Mouse (Mus musculus): ENCODE results near the gene Mcf2. TPM values are rescaled to one million over a fixed set of nuclear protein-coding genes. Genes with fewer than 3 reads are reported as not detected.

Gene Mcf2
- polyA plus RNA-seq (2015; fragmentation: Nextera tagmentation; extraction: Ambion mirVana), result not detected in 2 replicates

GRCm38 (mm10) chrX:60178744-60179458 lies at the start of gene Mcf2:
Gene Mcf2 (minus strand): TSS chrX:60179089.
- no peaks in the 10 kb centered on the region for H3K9me3 ChIP-seq (replicated peaks; ENCODE audit: control insufficient read depth, low read length)
- WGBS (ENCODE audit: insufficient replicate concordance), result 17% methylated on average over 28 of the region's 28 CpGs
- no peak within 1 kb of the TSS for H3K9ac ChIP-seq (ENCODE audit: low read depth, low read length)
- H3K4me1 ChIP-seq (ENCODE audit: control insufficient read depth, low read depth, low read length), result no peaks in the 10 kb centered on the region
- H3K27ac ChIP-seq (ENCODE audit: low read length), result no peak within 1 kb of the TSS
- no peak within 1 kb of the TSS for H3K4me3 ChIP-seq (ENCODE audit: low read depth, low read length)
- ATAC-seq (ENCODE audit: low read depth), result no peak
- 0 out of 2 replicates have a peak within 1 kb of the TSS, but pooled peaks have one; percentile 6 for H3K4me2 ChIP-seq (ENCODE audit: low read depth, low read length)
- H3K27me3 ChIP-seq (ENCODE audit: control insufficient read depth, insufficient read depth, low read depth, low read length), result peaks cover 18% of the 10 kb centered on the region
- no peaks in the 10 kb centered on the region for H3K36me3 ChIP-seq (ENCODE audit: control insufficient read depth, insufficient read depth)

GRCm38 (mm10) chrX:60187726-60188125 lies 8.8 kb upstream of the Mcf2 start:
- WGBS (ENCODE audit: insufficient replicate concordance), result 14% methylated on average over 1 of the region's 1 CpGs
- H3K9me3 ChIP-seq (replicated peaks; ENCODE audit: control insufficient read depth, low read length), result no peaks in the 10 kb centered on the region

GRCm38 (mm10) chrX:60182611-60183010 lies 3.7 kb upstream of the Mcf2 start:
- Histone ChIP-seq H3K4me2 (ENCODE audit: low read depth, low read length) (no peak overlapping the region), H3K36me3 (ENCODE audit: control insufficient read depth, insufficient read depth) (no peaks in the 10 kb centered on the region), H3K4me3 (ENCODE audit: low read depth, low read length) (no peak overlapping the region), H3K4me1 (ENCODE audit: control insufficient read depth, low read depth, low read length) (no peaks in the 10 kb centered on the region), H3K27me3 (ENCODE audit: control insufficient read depth, insufficient read depth, low read depth, low read length) (peaks cover 17% of the 10 kb centered on the region), H3K9me3 (replicated peaks; ENCODE audit: control insufficient read depth, low read length) (no peaks in the 10 kb centered on the region), H3K27ac (ENCODE audit: low read length) (no peak overlapping the region), H3K9ac (ENCODE audit: low read depth, low read length) (no peak overlapping the region)
- WGBS (ENCODE audit: insufficient replicate concordance), result 46% methylated on average over 3 of the region's 3 CpGs
- no peak for ATAC-seq (ENCODE audit: low read depth)

More at GRCm38 (mm10) chrX:60187726-60188125, 8.8 kb upstream of the Mcf2 start:
- Histone ChIP-seq H3K9ac (ENCODE audit: low read depth, low read length) (no peak overlapping the region), H3K4me1 (ENCODE audit: control insufficient read depth, low read depth, low read length) (no peaks in the 10 kb centered on the region), H3K4me2 (ENCODE audit: low read depth, low read length) (no peak overlapping the region), H3K4me3 (ENCODE audit: low read depth, low read length) (no peak overlapping the region), H3K36me3 (ENCODE audit: control insufficient read depth, insufficient read depth) (no peaks in the 10 kb centered on the region), H3K27me3 (ENCODE audit: control insufficient read depth, insufficient read depth, low read depth, low read length) (no peaks in the 10 kb centered on the region), H3K27ac (ENCODE audit: low read length) (no peak overlapping the region)
- ATAC-seq (ENCODE audit: low read depth), result no peak

GRCm38 (mm10) chrX:60178025-60178743 lies 705 bp downstream of the Mcf2 start:
- H3K36me3 ChIP-seq (ENCODE audit: control insufficient read depth, insufficient read depth), result no peaks in the 10 kb centered on the region
- H3K9ac ChIP-seq (ENCODE audit: low read depth, low read length), result no peak overlapping the region
- no peaks in the 10 kb centered on the region for H3K9me3 ChIP-seq (replicated peaks; ENCODE audit: control insufficient read depth, low read length)
- H3K27ac ChIP-seq (ENCODE audit: low read length), result no peak overlapping the region
- WGBS (ENCODE audit: insufficient replicate concordance), result 13% methylated on average over 19 of the region's 19 CpGs
- peaks cover 18% of the 10 kb centered on the region for H3K27me3 ChIP-seq (ENCODE audit: control insufficient read depth, insufficient read depth, low read depth, low read length)
- H3K4me2 ChIP-seq (ENCODE audit: low read depth, low read length), result 0 out of 2 replicates have a peak overlapping the region, but pooled peaks have one; percentile 6
- no peaks in the 10 kb centered on the region for H3K4me1 ChIP-seq (ENCODE audit: control insufficient read depth, low read depth, low read length)
- H3K4me3 ChIP-seq (ENCODE audit: low read depth, low read length), result no peak overlapping the region
- no peak for ATAC-seq (ENCODE audit: low read depth)

GRCm38 (mm10) chrX:60170106-60170505 lies 8.8 kb downstream of the Mcf2 start:
- no peaks in the 10 kb centered on the region for H3K9me3 ChIP-seq (replicated peaks; ENCODE audit: control insufficient read depth, low read length)
- H3K4me1 ChIP-seq (ENCODE audit: control insufficient read depth, low read depth, low read length), result no peaks in the 10 kb centered on the region
- ATAC-seq (ENCODE audit: low read depth), result no peak
- H3K4me2 ChIP-seq (ENCODE audit: low read depth, low read length), result no peak overlapping the region
- no peak overlapping the region for H3K27ac ChIP-seq (ENCODE audit: low read length)
- no peak overlapping the region for H3K4me3 ChIP-seq (ENCODE audit: low read depth, low read length)
- no peak overlapping the region for H3K9ac ChIP-seq (ENCODE audit: low read depth, low read length)
- WGBS (ENCODE audit: insufficient replicate concordance), result 61% methylated on average over 5 of the region's 5 CpGs
- H3K36me3 ChIP-seq (ENCODE audit: control insufficient read depth, insufficient read depth), result no peaks in the 10 kb centered on the region
- H3K27me3 ChIP-seq (ENCODE audit: control insufficient read depth, insufficient read depth, low read depth, low read length), result no peaks in the 10 kb centered on the region

- no peaks in the 10 kb centered on the region for H3K4me1 ChIP-seq (ENCODE audit: control insufficient read depth, low read depth, low read length)
- ATAC-seq (ENCODE audit: low read depth), result no peak
- H3K4me2 ChIP-seq (ENCODE audit: low read depth, low read length), result no peak overlapping the region
- no peaks in the 10 kb centered on the region for H3K9me3 ChIP-seq (replicated peaks; ENCODE audit: control insufficient read depth, low read length)
- 45% methylated on average over 2 of the region's 2 CpGs for WGBS (ENCODE audit: insufficient replicate concordance)
- H3K27ac ChIP-seq (ENCODE audit: low read length), result no peak overlapping the region
- H3K4me3 ChIP-seq (ENCODE audit: low read depth, low read length), result no peak overlapping the region
- H3K36me3 ChIP-seq (ENCODE audit: control insufficient read depth, insufficient read depth), result no peaks in the 10 kb centered on the region
- no peak overlapping the region for H3K9ac ChIP-seq (ENCODE audit: low read depth, low read length)
- no peaks in the 10 kb centered on the region for H3K27me3 ChIP-seq (ENCODE audit: control insufficient read depth, insufficient read depth, low read depth, low read length)
These were observed 9.4 kb downstream of the Mcf2 start for GRCm38 (mm10) chrX:60169511-60169910.

GRCm38 (mm10) chrX:60168796-60169195 lies 10.1 kb downstream of the Mcf2 start:
- Histone ChIP-seq H3K36me3 (ENCODE audit: control insufficient read depth, insufficient read depth) (no peaks in the 10 kb centered on the region), H3K9ac (ENCODE audit: low read depth, low read length) (no peak overlapping the region), H3K4me1 (ENCODE audit: control insufficient read depth, low read depth, low read length) (no peaks in the 10 kb centered on the region), H3K27ac (ENCODE audit: low read length) (no peak overlapping the region), H3K27me3 (ENCODE audit: control insufficient read depth, insufficient read depth, low read depth, low read length) (no peaks in the 10 kb centered on the region), H3K4me2 (ENCODE audit: low read depth, low read length) (no peak overlapping the region), H3K9me3 (replicated peaks; ENCODE audit: control insufficient read depth, low read length) (no peaks in the 10 kb centered on the region), H3K4me3 (ENCODE audit: low read depth, low read length) (no peak overlapping the region)
- ATAC-seq (ENCODE audit: low read depth), result no peak
- 47% methylated on average over 2 of the region's 2 CpGs for WGBS (ENCODE audit: insufficient replicate concordance)

- no peak overlapping the region for H3K4me2 ChIP-seq (ENCODE audit: low read depth, low read length)
- H3K27me3 ChIP-seq (ENCODE audit: control insufficient read depth, insufficient read depth, low read depth, low read length), result no peaks in the 10 kb centered on the region
- WGBS (ENCODE audit: insufficient replicate concordance), result 23% methylated on average over 13 of the region's 13 CpGs
- H3K36me3 ChIP-seq (ENCODE audit: control insufficient read depth, insufficient read depth), result no peaks in the 10 kb centered on the region
- no peak for ATAC-seq (ENCODE audit: low read depth)
- H3K27ac ChIP-seq (ENCODE audit: low read length), result no peak overlapping the region
- H3K4me3 ChIP-seq (ENCODE audit: low read depth, low read length), result no peak overlapping the region
- H3K9ac ChIP-seq (ENCODE audit: low read depth, low read length), result no peak overlapping the region
- no peaks in the 10 kb centered on the region for H3K9me3 ChIP-seq (replicated peaks; ENCODE audit: control insufficient read depth, low read length)
- no peaks in the 10 kb centered on the region for H3K4me1 ChIP-seq (ENCODE audit: control insufficient read depth, low read depth, low read length)
These were observed 31.5 kb downstream of the Mcf2 start for GRCm38 (mm10) chrX:60147268-60147974.

Data from liver, embryonic 16.5 days (tissue).